Mouse (Mus musculus) ES-E14 (cell line): ENCODE results near the gene Rassf5. TPM values are rescaled to one million over a fixed set of nuclear protein-coding genes. Genes with fewer than 3 reads are reported as not detected.

Source experiments
- DNase-seq: peaks from one replicate; pipeline ENCODE4 v3.0.0-alpha.2; 2013; ENCODE audit warnings: low read depth, low spot score
- H3K27ac ChIP-seq: 2 replicates; pipeline ENCODE4 v1.5.1; 2012; ENCODE audit warnings: low read depth, mild to moderate bottlenecking, low read length, moderate library complexity, mixed read lengths; ENCODE audit not compliant: poor library complexity, insufficient read depth, severe bottlenecking
- H3K36me3 ChIP-seq: 2 replicates; pipeline ENCODE4 v1.6.1; 2012; ENCODE audit warnings: mild to moderate bottlenecking, low read length, moderate library complexity, mixed read lengths; ENCODE audit not compliant: control insufficient read depth, poor library complexity, insufficient read depth, severe bottlenecking
- H3K4me1 ChIP-seq, 2 experiments: fragments of 150-350 bp in 1 of 2; sonication (generic) in 1 of 2; 2 replicates each; pipeline ENCODE4 v1.6.1; 2012; ENCODE audit warnings: low read length in 2 of 2, mild to moderate bottlenecking in 1 of 2, mixed read lengths in 1 of 2; ENCODE audit not compliant: control insufficient read depth in 2 of 2, insufficient read depth in 2 of 2, poor library complexity in 1 of 2
- H3K4me3 ChIP-seq, 2 experiments: fragments of 150-350 bp in 1 of 2; sonication (generic) in 1 of 2; 2 replicates each; pipeline ENCODE4 v1.5.1; 2012; ENCODE audit warnings: low read length in 2 of 2, low read depth in 1 of 2, mild to moderate bottlenecking in 1 of 2, mixed read lengths in 1 of 2; ENCODE audit not compliant: insufficient read depth in 1 of 2, poor library complexity in 1 of 2, severe bottlenecking in 1 of 2
- H3K9ac ChIP-seq: 2 replicates; pipeline ENCODE4 v1.6.1; 2012; ENCODE audit warnings: low read depth, mild to moderate bottlenecking, low read length, mixed read lengths; ENCODE audit not compliant: poor library complexity, insufficient read depth, severe bottlenecking
- H3K9me3 ChIP-seq: fragments of 150-350 bp; sonication (generic); 2 replicates; pipeline ENCODE4 v1.6.1; 2012; ENCODE audit warnings: low read depth, mild to moderate bottlenecking, low read length; ENCODE audit not compliant: control insufficient read depth, insufficient read depth
- CHD2 ChIP-seq: IDR thresholded peaks from 2 replicates; pipeline ENCODE4 v1.6.1; 2014; ENCODE audit warnings: mild to moderate bottlenecking, low read depth, low read length, inconsistent platforms
- HCFC1 ChIP-seq: IDR thresholded peaks from 2 replicates; pipeline ENCODE4 v1.6.1; 2012; ENCODE audit warnings: low read length, inconsistent platforms, borderline replicate concordance; ENCODE audit not compliant: insufficient read depth
- MAFK ChIP-seq: IDR thresholded peaks from 2 replicates; pipeline ENCODE4 v1.6.1; 2014; ENCODE audit warnings: mild to moderate bottlenecking, low read depth, low read length, inconsistent platforms; ENCODE audit not compliant: insufficient read depth
- ZC3H11A ChIP-seq: IDR thresholded peaks from 2 replicates; pipeline ENCODE4 v1.6.1; 2012; ENCODE audit warnings: low read depth, mild to moderate bottlenecking, inconsistent platforms, low read length, borderline replicate concordance
- ZNF384 ChIP-seq: IDR thresholded peaks from 2 replicates; pipeline ENCODE4 v1.6.1; 2012; ENCODE audit warnings: low read depth, low read length, inconsistent platforms
- in situ Hi-C, 2 experiments: fragments of 600-800 bp; cut with MboI; formaldehyde crosslinking; loops; one replicate each; pipeline ENCODE4 v1.15.1; 2025; ENCODE audit warnings: low sequenced_read_pairs in 2 of 2, inconsistent platforms in 1 of 2; ENCODE audit not compliant: unreplicated experiment in 2 of 2
- total RNA-seq: library from RNA; depleted of rRNA; stranded (reverse); fragments of 300-350 nt; gene quantifications from 2 replicates; pipeline ENCODE4 v1.2.3, GENCODE M21; 2012

The Rassf5 gene
- total RNA-seq, 1 experiment, result 0.76 TPM

- DNase-seq, result no peak
- H3K4me3 ChIP-seq, result peak overlapping the region; percentile 3 to 18; a peak in 2 of 4 replicates
- no peak overlapping the region for H3K9ac ChIP-seq
- TF ChIP-seq ZC3H11A, result no peak
- TF ChIP-seq ZNF384, result no peak
- no peak for TF ChIP-seq MAFK
- no peak for TF ChIP-seq CHD2
- no peak for TF ChIP-seq HCFC1
- H3K4me1 ChIP-seq, result peaks cover 0 to 9% of the 10 kb centered on the region in 2 experiments; a peak in 1 of 4 replicates
- H3K9me3 ChIP-seq, result no peaks in the 10 kb centered on the region
- H3K36me3 ChIP-seq, result no peaks in the 10 kb centered on the region
- in situ Hi-C loops, result no loop called here
- H3K27ac ChIP-seq, result no peak overlapping the region
These were observed 45.1 kb downstream of the Rassf5 start for GRCm38 (mm10) chr1:131199976-131200375.

- DNase-seq, result no peak
- in situ Hi-C loops, result no loop called here
- no peak overlapping the region for H3K9ac ChIP-seq
- H3K27ac ChIP-seq, result no peak overlapping the region
- TF ChIP-seq HCFC1 (no peak), CHD2 (no peak), MAFK (no peak), ZNF384 (no peak), ZC3H11A (no peak)
- H3K9me3 ChIP-seq, result no peaks in the 10 kb centered on the region
- peak overlapping the region; percentile 3 to 18; a peak in 1 of 4 replicates for H3K4me3 ChIP-seq
- peaks cover 0 to 9% of the 10 kb centered on the region in 2 experiments; a peak in 1 of 4 replicates for H3K4me1 ChIP-seq
- H3K36me3 ChIP-seq, result no peaks in the 10 kb centered on the region
These were observed 45.8 kb downstream of the Rassf5 start for GRCm38 (mm10) chr1:131199118-131199821.

- no peak overlapping the region for H3K27ac ChIP-seq
- TF ChIP-seq ZC3H11A, result no peak
- no peak for DNase-seq
- H3K9ac ChIP-seq, result no peak overlapping the region
- no peaks in the 10 kb centered on the region for H3K36me3 ChIP-seq
- in situ Hi-C loops, result no loop called here
- H3K4me3 ChIP-seq, result no peak overlapping the region
- H3K9me3 ChIP-seq, result no peaks in the 10 kb centered on the region
- H3K4me1 ChIP-seq, result peaks cover 0 to 9% of the 10 kb centered on the region in 2 experiments; a peak in 1 of 4 replicates
These were observed 46.6 kb downstream of the Rassf5 start for GRCm38 (mm10) chr1:131198417-131198960.

GRCm38 (mm10) chr1:131196107-131196506 is 49.0 kb downstream of the Rassf5 start:
- peaks cover 0 to 9% of the 10 kb centered on the region in 2 experiments; a peak in 1 of 4 replicates for H3K4me1 ChIP-seq
- H3K27ac ChIP-seq, result no peak overlapping the region

More at GRCm38 (mm10) chr1:131196107-131196506, 49.0 kb downstream of the Rassf5 start:
- in situ Hi-C loops, result no loop called here
- TF ChIP-seq MAFK, result no peak
- TF ChIP-seq HCFC1, result no peak
- TF ChIP-seq CHD2, result no peak
- TF ChIP-seq ZNF384, result no peak
- no peak for TF ChIP-seq ZC3H11A
- DNase-seq, result no peak
- H3K9me3 ChIP-seq, result no peaks in the 10 kb centered on the region
- no peaks in the 10 kb centered on the region for H3K36me3 ChIP-seq
- H3K9ac ChIP-seq, result no peak overlapping the region
- no peak overlapping the region for H3K4me3 ChIP-seq
